Mouse (Mus musculus): ENCODE results near the gene Olfr1166.
"Not testable (repeated sequence)": the region's sequence is repeated elsewhere in the genome, so short reads cannot be mapped to it uniquely, and the experiment has no call there.

Gene Olfr1166

DNA sequence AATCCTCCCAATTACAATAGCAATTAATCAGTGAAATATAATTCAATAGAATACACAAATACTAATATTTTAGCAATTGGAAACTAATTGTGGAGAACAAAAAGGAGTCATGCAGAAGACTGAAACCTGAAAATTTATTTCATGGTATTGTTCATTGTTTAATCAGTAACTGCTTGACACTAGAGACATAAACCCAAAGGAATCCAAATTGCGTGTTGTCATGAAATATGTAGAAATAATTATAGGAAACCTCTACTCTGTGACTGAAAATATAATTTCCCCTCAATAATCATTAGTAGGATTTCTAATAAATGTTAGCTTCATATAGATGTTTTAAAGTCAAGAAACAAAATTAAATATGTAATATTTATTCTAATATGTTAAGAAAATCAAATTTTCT is at the start of gene Olfr1166:
Olfr1166 (minus strand) TSS at position 101 of the 400 bp plus-strand sequence.
- no peak for DNase-seq (ENCODE audit: low spot score in 2 of 2)

DNA sequence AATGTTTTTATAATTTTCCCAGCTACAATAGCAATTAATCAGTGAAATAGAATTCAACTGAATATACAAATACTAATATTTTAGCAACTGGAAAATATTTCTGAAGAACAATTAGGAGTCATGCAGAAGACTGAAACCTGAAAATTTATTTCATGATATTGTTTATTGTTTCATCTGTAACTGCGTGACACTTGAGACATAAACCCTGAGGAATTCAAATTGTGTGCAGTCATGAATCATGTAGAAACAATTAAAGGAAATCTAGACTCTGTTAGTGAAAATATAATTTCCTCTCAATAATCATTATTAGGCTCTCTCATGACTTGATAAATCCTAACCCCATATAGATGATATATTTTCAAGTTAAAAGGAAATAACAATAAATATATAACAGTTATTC is 27.0 kb upstream of the Olfr1166 start, which contains the start of gene Olfr1167:
Olfr1167 (minus strand) TSS at position 101 of the 400 bp plus-strand sequence.
- not testable (repeated sequence) for DNase-seq (ENCODE audit: low spot score in 2 of 2)

DNA sequence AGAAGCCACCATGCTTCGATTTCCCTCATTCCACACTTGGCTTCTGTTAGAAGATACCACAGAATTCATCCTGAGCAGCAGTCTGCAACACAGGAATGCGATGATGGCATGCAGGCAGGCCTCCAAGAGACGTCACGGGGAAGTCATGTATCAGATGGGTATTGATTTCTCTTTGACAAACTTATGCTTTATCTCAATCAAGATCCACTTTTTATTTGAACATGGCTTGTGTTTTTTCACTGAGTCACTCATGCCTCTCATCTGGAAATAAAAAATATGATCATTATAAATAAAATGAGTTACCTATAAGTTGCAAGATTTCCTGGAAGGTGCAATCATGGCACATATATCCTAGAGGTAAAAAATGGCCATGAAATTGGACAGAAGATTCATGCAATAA is 34.2 kb downstream of the Olfr1166 start, which contains the start of gene Olfr1164:
Olfr1164 (minus strand) TSS at position 101 of the 400 bp plus-strand sequence.
- no peak for DNase-seq (ENCODE audit: low spot score in 2 of 2)

All from frontal cortex, postnatal 36 days (tissue).